Mouse (Mus musculus) mammary gland, adult 2 months (tissue): ENCODE measurements around the gene Ddb2. TPM values are rescaled to one million over a fixed set of nuclear protein-coding genes. Genes with fewer than 3 reads are reported as not detected.

Experiments
- polyA plus RNA-seq: library from polyadenylated mRNA; depleted of rRNA; stranded (reverse); fragments of >200 nt; gene quantifications from 2 replicates; pipeline ENCODE4 v1.2.3, GENCODE M21; 2012; ENCODE audit warnings: low replicate concordance; rRNA removed

Ddb2 gene
- polyA plus RNA-seq: 14.5 and 28.4 TPM in 2 replicates

DNA sequence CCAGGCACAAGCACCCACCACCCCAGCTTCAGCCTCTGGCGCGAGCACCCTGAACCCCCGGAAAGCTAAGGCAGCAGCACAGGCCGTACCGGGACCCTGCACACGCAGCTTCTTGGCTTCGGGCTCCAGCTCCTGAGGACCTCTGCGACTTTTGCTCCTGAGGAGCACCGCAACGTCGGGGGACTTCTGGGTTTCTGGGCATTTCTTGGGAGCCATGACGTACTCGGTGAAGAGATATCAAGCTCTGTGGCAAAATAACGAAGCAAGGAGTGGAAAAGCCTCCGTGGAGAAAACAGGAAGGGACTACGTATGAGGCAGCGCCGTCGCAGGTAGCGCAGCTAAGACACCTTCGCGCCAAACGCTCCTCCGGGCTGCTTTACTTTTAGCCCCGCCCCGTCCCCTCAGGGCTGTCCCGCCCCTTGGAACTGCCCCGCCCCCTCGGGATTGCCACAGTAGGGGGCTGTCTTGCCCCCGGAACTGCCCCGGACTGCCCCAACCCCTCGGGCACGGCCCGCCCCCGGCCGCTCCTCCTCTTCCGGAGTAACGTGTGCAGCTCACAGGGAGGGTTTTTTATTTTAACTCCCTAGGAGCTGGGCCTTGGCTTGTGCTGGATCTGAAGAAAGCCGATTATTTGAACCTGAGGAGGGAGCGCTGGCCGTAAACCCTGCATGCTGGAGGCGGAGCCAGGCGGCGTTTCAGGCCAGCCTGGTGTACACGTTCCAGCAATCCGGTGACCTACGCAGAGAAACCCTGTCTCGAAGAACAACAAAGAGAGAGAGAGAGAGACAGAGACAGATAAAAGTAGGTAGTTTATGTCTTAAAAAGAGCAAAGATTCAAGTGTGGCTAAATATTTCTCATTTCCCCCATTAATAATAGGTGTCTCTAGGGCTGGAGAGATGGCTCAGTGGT, at the start of gene Ddb2:
TSS of gene Ddb2 (minus strand) at position 382 of the 910 bp plus-strand sequence.

DNA sequence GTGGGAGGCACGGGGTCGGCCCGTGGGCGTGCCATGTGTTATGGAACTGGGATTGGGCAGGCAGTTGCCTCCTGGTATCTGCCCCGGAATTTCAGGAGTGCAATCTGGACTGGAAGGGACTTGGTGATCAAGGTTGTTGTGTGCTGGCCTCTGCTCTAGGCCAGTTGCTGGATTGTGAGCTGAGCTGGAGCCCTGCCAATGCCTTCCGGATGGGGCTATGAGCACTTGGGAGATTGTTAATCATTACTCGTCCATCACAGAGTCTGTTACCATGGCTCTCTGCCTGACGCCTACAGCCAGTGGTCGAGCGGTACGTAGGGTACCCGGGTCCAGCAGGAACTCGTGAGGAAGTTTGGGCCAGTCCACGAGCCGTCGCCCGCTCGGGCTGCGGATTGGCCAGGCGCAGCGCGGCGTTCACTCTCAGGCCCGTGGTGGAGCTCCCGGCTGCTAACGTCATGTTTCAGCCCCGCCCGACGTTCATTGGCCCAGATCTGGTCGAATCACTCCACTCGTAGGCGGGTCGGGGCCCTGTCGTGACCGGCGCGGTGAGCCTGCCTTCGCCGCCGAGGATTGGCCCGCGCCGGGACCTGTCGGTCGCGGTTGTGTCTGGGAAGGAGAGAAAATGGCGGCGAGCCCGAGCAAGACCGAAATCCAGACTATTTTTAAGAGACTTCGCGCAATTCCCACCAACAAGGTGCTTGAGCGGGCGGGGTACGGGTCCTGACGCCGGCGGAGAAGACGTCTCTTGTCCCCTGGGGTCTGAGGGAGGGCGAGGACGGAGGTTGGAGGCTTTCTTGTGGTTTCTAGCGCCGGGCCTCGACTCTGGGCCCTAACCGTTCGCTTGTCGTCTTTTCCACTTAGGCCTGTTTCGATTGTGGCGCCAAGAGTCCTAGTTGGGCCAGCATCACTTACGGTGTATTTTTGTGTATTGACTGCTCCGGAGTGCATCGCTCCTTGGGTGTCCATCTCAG, 28.2 kb upstream of the Ddb2 start, which contains the start of gene Arfgap2:
TSS of gene Arfgap2 (plus strand) at position 264 of the 971 bp plus-strand sequence.

DNA sequence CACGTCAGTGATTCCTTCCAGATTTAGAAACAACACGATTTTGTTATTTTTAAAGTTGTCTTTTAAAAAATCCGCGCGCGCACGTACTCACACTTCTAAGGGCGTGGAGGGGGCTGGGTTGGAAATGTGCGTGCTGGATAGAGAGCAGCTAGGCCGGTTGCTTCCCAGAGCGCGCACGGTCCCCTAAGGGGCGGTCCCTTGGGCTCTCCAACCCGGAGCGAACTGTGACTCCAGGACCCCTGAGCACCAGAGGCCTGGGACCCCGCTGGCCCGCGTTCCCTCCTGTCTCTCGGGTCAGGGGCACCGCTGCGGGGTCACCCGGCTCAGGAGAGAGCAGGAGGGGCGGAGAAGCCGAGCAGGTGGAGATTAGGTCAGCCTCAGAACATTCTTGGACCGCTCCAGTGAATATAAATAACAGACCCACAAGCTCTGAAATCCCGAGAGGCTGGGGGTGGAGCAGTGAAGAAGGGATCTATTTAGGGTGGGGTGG, 18.9 kb upstream of the Ddb2 start, which contains the start of gene Pacsin3:
TSS of gene Pacsin3 (plus strand) at position 294 of the 490 bp plus-strand sequence.

DNA sequence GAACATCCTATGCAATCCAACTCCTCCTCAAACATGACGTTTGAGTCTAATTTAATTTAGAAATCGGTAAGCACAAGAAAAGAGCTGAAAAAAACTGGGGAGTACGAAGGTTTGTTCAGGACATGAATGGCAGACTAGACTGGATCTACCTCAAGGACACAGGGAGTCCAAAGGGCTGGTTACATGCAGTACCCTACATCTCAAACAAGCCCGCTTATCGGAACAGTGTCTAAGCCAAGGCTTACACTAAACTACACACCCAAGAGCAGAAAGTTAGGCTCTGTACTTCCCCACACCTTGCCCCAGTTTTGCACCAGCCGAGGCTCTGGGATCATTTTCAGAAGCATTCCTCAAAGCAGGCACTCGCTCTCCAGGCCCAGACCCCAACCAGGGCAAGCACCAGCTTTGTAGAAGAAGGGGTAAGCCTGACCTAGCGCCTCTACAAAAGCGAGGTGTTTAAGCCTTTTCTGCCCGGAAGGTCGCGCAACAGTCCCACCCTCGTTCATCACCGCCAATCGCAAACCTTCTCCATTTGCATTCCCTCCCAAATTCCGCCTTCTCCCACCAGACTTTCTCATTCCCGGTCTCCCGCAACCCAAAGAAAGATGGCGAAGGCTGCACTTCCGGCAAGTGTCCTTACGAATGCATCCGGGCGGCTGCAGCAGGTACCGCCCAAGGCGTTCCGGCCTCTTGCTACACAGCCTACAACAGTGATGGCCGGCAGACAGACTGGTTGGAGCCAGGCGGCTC, 34.4 kb downstream of the Ddb2 start, which contains the start of the genes Nr1h3 and Acp2:
TSS of gene Nr1h3 (minus strand) at position 613 of the 750 bp plus-strand sequence.
TSS of gene Acp2 (plus strand) at position 664 of the 750 bp plus-strand sequence.

DNA sequence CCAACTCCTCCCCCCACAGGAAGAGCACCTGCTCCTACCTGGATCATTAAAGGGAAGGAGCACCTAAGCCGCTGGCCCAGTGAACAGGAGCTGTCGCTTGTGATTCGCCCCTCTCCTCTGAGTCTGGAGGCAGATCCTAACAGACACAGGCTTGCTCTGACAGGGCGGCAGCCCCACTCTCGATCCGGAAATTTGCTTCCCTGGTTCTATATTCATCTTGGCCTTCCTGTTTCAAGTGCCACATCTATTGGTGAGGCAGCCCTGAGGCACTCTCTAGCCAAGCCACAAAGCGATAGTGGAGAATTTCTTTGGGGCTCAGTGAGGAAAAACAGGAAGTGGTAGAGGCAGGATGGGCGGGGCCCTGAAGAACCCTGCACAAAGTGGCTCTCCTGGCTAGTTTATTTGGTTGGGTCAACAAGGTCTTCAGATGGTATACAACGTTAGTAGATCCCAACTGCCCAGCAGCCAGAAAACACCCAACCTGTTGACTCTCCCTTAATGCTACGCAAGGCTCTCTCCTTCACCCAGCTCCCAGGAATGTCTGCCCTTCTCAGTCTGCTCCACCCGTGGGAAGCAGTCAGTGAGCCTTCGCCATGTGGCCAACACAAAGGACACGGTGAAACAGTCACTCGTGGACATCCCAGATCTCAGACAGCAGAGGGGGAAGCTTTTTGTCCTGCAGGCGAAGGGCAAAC, 52.9 kb downstream of the Ddb2 start, which contains the start of gene Madd:
TSS of gene Madd (minus strand) at position 127 of the 695 bp plus-strand sequence.

Other genes with a start within 250 kb of the Ddb2 start
- gene Rapsn, start 201.4 kb downstream of the Ddb2 start, polyA plus RNA-seq: 3.6 and 9.9 TPM in 2 replicates
- 47.3 and 73.2 TPM in 2 replicates for gene Psmc3, start 183.0 kb downstream of the Ddb2 start, polyA plus RNA-seq
- gene Slc39a13, start 166.6 kb downstream of the Ddb2 start, polyA plus RNA-seq: 70.6 and 95.5 TPM in 2 replicates
- gene Spi1, start 154.6 kb downstream of the Ddb2 start, polyA plus RNA-seq: 79.3 and 90.0 TPM in 2 replicates
- gene Mybpc3, start 118.8 kb downstream of the Ddb2 start, polyA plus RNA-seq: 0.19 and 0.27 TPM in 2 replicates
- gene Madd, start 53.1 kb downstream of the Ddb2 start, polyA plus RNA-seq: 27.3 and 28.6 TPM in 2 replicates
- gene Nr1h3, start 34.1 kb downstream of the Ddb2 start, polyA plus RNA-seq: 135 and 138 TPM in 2 replicates
- gene Acp2, start 34.1 kb downstream of the Ddb2 start, polyA plus RNA-seq: 31.3 and 41.3 TPM in 2 replicates
- 27.4 and 58.8 TPM in 2 replicates for gene Pacsin3, start 19.0 kb upstream of the Ddb2 start, polyA plus RNA-seq
- gene Arfgap2, start 28.0 kb upstream of the Ddb2 start, polyA plus RNA-seq: 35.7 and 52.3 TPM in 2 replicates
- gene 1110051M20Rik, start 207.7 kb upstream of the Ddb2 start, polyA plus RNA-seq: 9.0 and 19.7 TPM in 2 replicates
- 2.4 and 5.1 TPM in 2 replicates for gene Lrp4, start 220.5 kb upstream of the Ddb2 start, polyA plus RNA-seq